Mouse (Mus musculus): Measurements from ENCODE around the gene Zfp276.
A peak's percentile ranks its signal among the peaks of the same experiment; 100 is the strongest.
"Not testable (repeated sequence)": the region's sequence is repeated elsewhere in the genome, so short reads cannot be mapped to it uniquely, and the experiment has no call there.

Gene Zfp276

GRCm38 (mm10) chr8:123254099-123254885 lies at the start of gene Zfp276, which contains the start of gene Vps9d1:
Gene Zfp276, plus strand, starts transcription at chr8:123254195.
Gene Vps9d1, minus strand, starts transcription at chr8:123254348.
- DNase-seq (ENCODE audit: low spot score in 2 of 2) = peak; percentile 88 to 95

GRCm38 (mm10) chr8:123211876-123212275 lies 42.1 kb upstream of the Zfp276 start:
- no peak for DNase-seq (ENCODE audit: low spot score in 2 of 2)

- DNase-seq (ENCODE audit: low spot score in 2 of 2) = peak; percentile 87 to 95
Observed at GRCm38 (mm10) chr8:123212321-123213117, 41.5 kb upstream of the Zfp276 start, which contains the start of the genes Chmp1a and Spata33. Gene Chmp1a, minus strand, starts transcription at chr8:123212763. Gene Spata33, plus strand, starts transcription at chr8:123212832.

- no peak for DNase-seq (ENCODE audit: low spot score in 2 of 2)
Observed at GRCm38 (mm10) chr8:123213118-123213772, 40.8 kb upstream of the Zfp276 start.

- no peak for DNase-seq (ENCODE audit: low spot score in 2 of 2)
Observed at GRCm38 (mm10) chr8:123215430-123215829, 38.6 kb upstream of the Zfp276 start.

- no peak for DNase-seq (ENCODE audit: low spot score in 2 of 2)
Observed at GRCm38 (mm10) chr8:123220917-123221316, 33.1 kb upstream of the Zfp276 start.

GRCm38 (mm10) chr8:123224278-123225266 lies 29.4 kb upstream of the Zfp276 start, which contains the start of gene Cdk10:
Gene Cdk10, plus strand, starts transcription at chr8:123224842.
- DNase-seq (ENCODE audit: low spot score in 2 of 2) = peak; percentile 89 to 96

- no peak for DNase-seq (ENCODE audit: low spot score in 2 of 2)
Observed at GRCm38 (mm10) chr8:123228416-123228815, 25.6 kb upstream of the Zfp276 start.

- not testable (repeated sequence) for DNase-seq (ENCODE audit: low spot score in 2 of 2)
Observed at GRCm38 (mm10) chr8:123230326-123230725, 23.7 kb upstream of the Zfp276 start.

GRCm38 (mm10) chr8:123231742-123232141 lies 22.3 kb upstream of the Zfp276 start:
- no peak for DNase-seq (ENCODE audit: low spot score in 2 of 2)

GRCm38 (mm10) chr8:123232553-123232952 lies 21.4 kb upstream of the Zfp276 start:
- DNase-seq (ENCODE audit: low spot score in 2 of 2) = no peak

- DNase-seq (ENCODE audit: low spot score in 2 of 2) = no peak
Observed at GRCm38 (mm10) chr8:123233300-123233699, 20.7 kb upstream of the Zfp276 start.

GRCm38 (mm10) chr8:123233760-123234159 lies 20.2 kb upstream of the Zfp276 start:
- no peak for DNase-seq (ENCODE audit: low spot score in 2 of 2)

GRCm38 (mm10) chr8:123234918-123235519 lies 19.0 kb upstream of the Zfp276 start:
- no peak for DNase-seq (ENCODE audit: low spot score in 2 of 2)

- DNase-seq (ENCODE audit: low spot score in 2 of 2) = peak; percentile 86 to 91
Observed at GRCm38 (mm10) chr8:123235520-123236497, 18.2 kb upstream of the Zfp276 start, which contains the start of gene Spata2l. Gene Spata2l, minus strand, starts transcription at chr8:123236233.

GRCm38 (mm10) chr8:123239398-123239797 lies 14.6 kb upstream of the Zfp276 start:
- DNase-seq (ENCODE audit: low spot score in 2 of 2) = no peak

- DNase-seq (ENCODE audit: low spot score in 2 of 2) = no peak
Observed at GRCm38 (mm10) chr8:123242107-123242923, 11.7 kb upstream of the Zfp276 start.

GRCm38 (mm10) chr8:123243053-123243452 lies 10.9 kb upstream of the Zfp276 start:
- DNase-seq (ENCODE audit: low spot score in 2 of 2) = no peak

Measured in spleen, postnatal 4 days (tissue).